Mouse (Mus musculus): ENCODE results near the gene Mfsd4b3.

DNA sequence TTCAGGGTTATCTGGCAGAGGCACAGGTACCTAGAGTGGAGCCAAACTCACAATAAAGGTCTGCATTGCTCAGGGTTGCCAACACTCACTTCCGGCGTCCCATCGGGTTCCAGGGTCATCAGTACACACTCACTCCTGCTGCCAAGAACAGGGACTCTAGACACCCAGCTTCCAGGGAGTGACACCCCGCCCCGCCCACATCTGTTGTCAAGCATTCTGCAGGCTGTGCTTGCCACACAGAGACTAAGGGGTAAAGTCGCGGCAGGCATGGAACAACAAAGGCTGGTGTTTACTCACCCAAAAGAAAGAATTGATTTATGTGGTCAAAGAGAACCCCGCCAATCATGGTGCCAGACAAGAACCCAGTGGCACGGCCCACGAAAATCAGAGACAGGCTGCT, 47.0 kb upstream of the Mfsd4b3 start:
- TF ChIP-seq POLR2A (IDR thresholded peaks at IDR 0.05; ENCODE audit: low read depth, low read length) (no peak), MEF2A (IDR thresholded peaks at IDR 0.05; ENCODE audit: borderline replicate concordance, low read depth, low read length) (no peak), CTCF (conservative IDR thresholded peaks at IDR 0.05 in 1 of 2, IDR thresholded peaks at IDR 0.05 in 1 of 2; ENCODE audit: low read depth in 2 of 2, low read length in 2 of 2) (no peak), ETS1 (conservative IDR thresholded peaks at IDR 0.05; ENCODE audit: low read depth, low read length) (no peak), PAX5 (IDR thresholded peaks at IDR 0.05; ENCODE audit: low read length) (no peak), JUND (conservative IDR thresholded peaks at IDR 0.05; ENCODE audit: low read depth, low read length) (no peak), EP300 (IDR thresholded peaks at IDR 0.05; ENCODE audit: low read length) (no peak), USF1 (IDR thresholded peaks at IDR 0.05; ENCODE audit: low read depth, low read length) (no peak), ZC3H11A (IDR thresholded peaks at IDR 0.05; ENCODE audit: low read depth, low read length) (no peak), ZMIZ1 (IDR thresholded peaks at IDR 0.05; ENCODE audit: low read depth, low read length) (no peak)

All from CH12.LX (cell line).